Mouse (Mus musculus) effector memory CD4-positive, alpha-beta T cell, adult 5 months (primary cell): ENCODE measurements around the gene Gm527. TPM values are rescaled to one million over a fixed set of nuclear protein-coding genes. Genes with fewer than 3 reads are reported as not detected.

Source experiments
- polyA plus RNA-seq: library from polyadenylated mRNA; unstranded; fragments of 100-300 nt; shearing (Covaris generic); gene quantifications from one replicate; pipeline ENCODE4 v1.2.1, GENCODE M21; 2017

The Gm527 gene
- 15.2 TPM for polyA plus RNA-seq

GRCm38 (mm10) chr12:64917578-64918471, at the start of gene Gm527:
TSS of gene Gm527 (plus strand) at chr12:64917906.

GRCm38 (mm10) chr12:64965124-64966026, 47.7 kb downstream of the Gm527 start, which contains the start of the genes Klhl28 and Togaram1:
TSS of gene Klhl28 (minus strand) at chr12:64965534.
TSS of gene Togaram1 (plus strand) at chr12:64965804.

Other genes with a start within 250 kb of the Gm527 start
- 21.6 TPM for gene Klhl28, start 47.6 kb downstream of the Gm527 start, polyA plus RNA-seq
- 48.3 TPM for gene Togaram1, start 47.9 kb downstream of the Gm527 start, polyA plus RNA-seq
- 89.4 TPM for gene Prpf39, start 118.4 kb downstream of the Gm527 start, polyA plus RNA-seq
- 172 TPM for gene Fkbp3, start 156.1 kb downstream of the Gm527 start, polyA plus RNA-seq
- 13.4 TPM for gene Fancm, start 157.7 kb downstream of the Gm527 start, polyA plus RNA-seq